ENCODE assay signal across 35 mouse cellular contexts in genomic region chr15:57584498-57584897, GRCm38 (mm10).
"Had no signal": no experiment of that assay in that cellular context is flagged by ENCODE, and none has a peak within 500 bp of the region (broad histone marks: within the 10 kb centered on the region; RNA-seq: fewer than 3 reads in every experiment).

No protein-coding gene starts in this region.

- H3K9ac ChIP-seq: heart, embryonic 12.5 days; heart, embryonic 13.5 days; heart, embryonic 15.5 days; hindbrain, embryonic 12.5 days; hindbrain, embryonic 13.5 days; hindbrain, embryonic 14.5 days; hindbrain, embryonic 15.5 days; intestine, embryonic 15.5 days; kidney, embryonic 15.5 days had no signal

- H3K9me3 ChIP-seq: heart, embryonic 12.5 days; heart, embryonic 13.5 days; heart, embryonic 15.5 days; hindbrain, embryonic 10.5 days; hindbrain, embryonic 12.5 days; hindbrain, embryonic 13.5 days; hindbrain, embryonic 15.5 days; intestine, embryonic 15.5 days; kidney, embryonic 15.5 days had no signal

- H3K36me3 ChIP-seq: heart, embryonic 12.5 days; heart, embryonic 13.5 days; heart, embryonic 15.5 days; hindbrain, embryonic 10.5 days; hindbrain, embryonic 12.5 days; hindbrain, embryonic 13.5 days; hindbrain, embryonic 15.5 days; intestine, embryonic 15.5 days; kidney, embryonic 15.5 days had no signal

- H3K4me1 ChIP-seq: intestine, embryonic 15.5 days had no signal

- H3K27me3 ChIP-seq: heart, embryonic 12.5 days; heart, embryonic 13.5 days; heart, embryonic 15.5 days; hindbrain, embryonic 12.5 days; hindbrain, embryonic 13.5 days; hindbrain, embryonic 15.5 days; intestine, embryonic 15.5 days; kidney, embryonic 15.5 days had no signal

- ATAC-seq: hindbrain, embryonic 16.5 days; hindbrain, postnatal 0 days; inflammation-experienced regulatory T-cells, adult 6 months; intestine, embryonic 15.5 days; intestine, embryonic 16.5 days; intestine, postnatal 0 days had no signal

- H3K4me2 ChIP-seq: heart, embryonic 11.5 days; heart, embryonic 12.5 days; heart, embryonic 13.5 days; heart, embryonic 15.5 days; hindbrain, embryonic 12.5 days; hindbrain, embryonic 13.5 days; hindbrain, embryonic 14.5 days; hindbrain, embryonic 15.5 days; intestine, embryonic 15.5 days; kidney, embryonic 15.5 days had no signal

- H3K4me3 ChIP-seq: heart, embryonic 12.5 days; heart, embryonic 13.5 days; heart, embryonic 15.5 days; hindbrain, embryonic 10.5 days; hindbrain, embryonic 12.5 days; hindbrain, embryonic 13.5 days; hindbrain, embryonic 15.5 days; intestine, embryonic 15.5 days; kidney, embryonic 15.5 days; layer of hippocampus, adult 2 months; left cerebral cortex, adult 2 months had no signal

- H3K27ac ChIP-seq: heart, embryonic 13.5 days; heart, embryonic 15.5 days; hindbrain, embryonic 10.5 days; hindbrain, embryonic 12.5 days; hindbrain, embryonic 13.5 days; hindbrain, embryonic 14.5 days; hindbrain, embryonic 15.5 days; hindbrain, postnatal 0 days; intestine, embryonic 15.5 days; kidney, embryonic 15.5 days; kidney, postnatal 0 days; layer of hippocampus, adult 2 months; left cerebral cortex, adult 2 months had no signal

- DNase-seq: heart, postnatal 10 days; heart, postnatal 14 days; heart, postnatal 36 days; heart, postnatal 4 days; kidney, adult 11 months; kidney, adult 18-20 months; kidney, adult 2 months; kidney, adult 8-10 months; kidney, adult 9 months; kidney, postnatal 10 days; kidney, postnatal 14 days; kidney, postnatal 25 days; kidney, postnatal 36 days; kidney, postnatal 4 days; layer of hippocampus, adult 9-11 months; layer of hippocampus, postnatal 36 days had no signal
